Mouse (Mus musculus) embryo, embryonic 11 days (tissue): Measurements from ENCODE around the gene Tpi1.
A peak's percentile ranks its signal among the peaks of the same experiment; 100 is the strongest.
"Not testable (repeated sequence)": the region's sequence is repeated elsewhere in the genome, so short reads cannot be mapped to it uniquely, and the experiment has no call there.

Experiments used
- DNase-seq: peaks from one replicate; pipeline ENCODE4 v3.0.0-alpha.2; 2015

Tpi1 gene

GRCm38 (mm10) chr6:124829799-124830700 lies 16.0 kb upstream of the Tpi1 start:
- peak; percentile 96 for DNase-seq

- DNase-seq: peak; percentile 100
Measured at GRCm38 (mm10) chr6:124828868-124829798, 15.0 kb upstream of the Tpi1 start, which contains the start of the genes Usp5 and Cdca3. Usp5 (minus strand) TSS chr6:124829484. Cdca3 (plus strand) TSS chr6:124829547.

GRCm38 (mm10) chr6:124828101-124828592 lies 14.1 kb upstream of the Tpi1 start:
- peak; percentile 58 for DNase-seq

DNA sequence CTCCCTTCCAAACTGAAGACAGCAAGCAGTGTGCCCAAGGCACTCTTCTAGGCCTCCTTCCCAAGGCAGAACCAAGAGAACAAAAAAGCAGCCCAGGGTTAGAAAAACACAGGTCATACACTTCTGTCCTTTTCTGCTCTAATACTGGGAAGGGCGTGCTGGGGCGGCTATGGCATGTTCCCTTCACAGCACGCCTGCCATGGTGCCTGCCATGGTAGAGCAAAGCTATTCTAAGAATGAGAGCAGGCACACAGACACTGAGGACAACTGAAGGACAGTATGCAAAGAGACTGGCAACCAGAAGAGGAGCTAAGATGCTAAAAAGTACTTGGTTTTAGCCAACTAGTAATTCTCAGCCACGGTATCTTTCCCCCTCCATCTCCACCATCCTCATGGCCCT lies 8.0 kb upstream of the Tpi1 start:
- DNase-seq: no peak

DNA sequence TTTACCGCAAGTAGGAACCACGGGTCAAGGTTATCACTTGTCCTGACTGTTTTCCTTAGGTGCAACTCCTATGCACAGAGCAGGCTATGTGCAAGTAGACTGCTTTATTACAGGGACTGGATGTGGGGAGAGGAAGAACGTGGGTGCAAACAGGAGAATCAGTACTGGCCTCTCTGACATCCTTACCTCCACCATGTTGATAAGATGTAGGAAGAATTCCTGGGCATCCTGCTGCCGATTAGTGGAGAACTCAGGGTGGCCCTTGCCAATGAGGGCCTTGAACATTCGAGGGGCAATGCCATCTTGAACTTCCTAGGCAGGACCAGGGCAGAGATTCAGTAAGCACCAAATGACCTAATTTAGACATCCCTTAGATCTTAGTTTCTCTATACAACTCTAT lies 6.8 kb upstream of the Tpi1 start:
- no peak for DNase-seq

- DNase-seq: no peak
Measured at GRCm38 (mm10) chr6:124817971-124818370, 3.9 kb upstream of the Tpi1 start.

DNA sequence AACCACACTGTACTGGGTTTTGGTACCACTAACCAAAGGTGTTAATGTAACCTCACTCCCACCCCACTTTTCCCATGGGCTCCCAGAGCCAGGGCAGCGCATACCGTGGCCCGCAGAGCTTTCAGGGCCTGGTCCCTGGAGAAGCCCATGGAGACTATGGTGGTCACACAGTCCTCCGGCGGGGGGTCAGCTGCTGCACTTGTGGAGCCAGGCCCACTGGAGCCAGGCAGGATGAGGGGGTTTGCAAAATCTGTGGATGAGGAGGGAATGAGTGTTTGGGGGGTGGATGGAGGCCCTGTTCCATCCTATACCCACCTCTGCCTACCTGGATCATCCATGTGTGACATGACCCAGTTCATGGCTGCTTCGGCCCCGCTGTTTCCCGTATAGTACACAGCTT lies 3.5 kb upstream of the Tpi1 start:
- DNase-seq: no peak

DNA sequence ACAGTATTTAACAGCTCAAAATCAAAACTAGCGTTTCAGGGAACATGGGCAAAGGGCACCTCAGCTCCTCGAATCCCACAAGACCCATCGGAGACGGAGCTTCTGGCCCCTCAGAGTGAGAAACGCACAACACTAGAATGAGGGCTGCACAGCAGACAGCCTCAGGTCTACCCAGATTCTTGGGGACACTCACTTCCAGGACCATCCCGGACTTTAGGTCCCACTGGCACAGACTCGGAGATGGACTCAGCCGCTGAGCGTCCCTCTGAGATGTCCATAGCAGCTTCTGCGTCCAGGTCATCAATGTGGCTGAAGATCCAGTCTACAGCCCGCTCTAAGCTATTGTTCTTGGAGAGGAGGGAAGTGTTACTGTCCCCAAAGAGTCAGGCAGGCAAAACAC lies 3.0 kb upstream of the Tpi1 start:
- DNase-seq: no peak

DNA sequence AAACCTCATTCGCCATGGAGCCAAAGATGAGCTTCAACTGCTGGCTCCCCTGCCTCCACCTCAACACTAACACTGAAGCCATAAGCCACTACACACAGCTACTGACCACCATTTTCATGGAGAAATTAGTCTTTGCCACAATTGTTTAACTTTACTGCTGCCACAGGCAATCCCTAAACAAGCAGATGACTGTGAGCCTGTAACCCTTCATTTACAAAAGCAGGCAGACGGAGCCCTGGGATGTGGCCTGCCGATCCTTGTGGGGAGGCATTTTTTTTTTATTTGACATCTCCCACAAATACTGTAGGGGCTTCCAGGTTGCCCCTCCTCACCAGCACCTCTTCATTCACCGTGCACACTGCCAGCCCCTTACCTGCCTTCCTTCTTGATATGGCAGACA lies 2.5 kb upstream of the Tpi1 start:
- DNase-seq: no peak

GRCm38 (mm10) chr6:124814858-124815774 lies 1.0 kb upstream of the Tpi1 start:
- no peak for DNase-seq

- no peak for DNase-seq
Measured at GRCm38 (mm10) chr6:124814448-124814847, 352 bp upstream of the Tpi1 start.

DNA sequence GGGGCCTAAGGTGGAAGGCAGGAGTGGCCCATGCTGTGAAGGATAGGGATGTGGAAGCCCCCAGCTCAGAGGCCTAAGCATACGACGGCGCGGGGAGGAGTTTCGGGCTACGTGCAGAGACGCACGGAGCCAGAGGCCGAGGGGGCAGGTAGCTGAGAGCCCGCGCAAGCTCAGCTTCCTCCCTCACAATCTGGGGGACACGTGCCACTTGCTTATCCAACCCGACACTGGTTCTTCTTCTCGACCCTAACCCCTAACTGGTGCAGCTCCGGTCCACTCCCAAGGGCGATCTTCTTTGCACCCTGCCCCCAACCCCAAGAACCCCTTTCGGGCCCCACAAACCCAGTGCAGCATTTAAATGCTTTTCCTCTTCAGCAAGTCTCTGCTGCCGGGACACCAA lies 600 bp downstream of the Tpi1 start:
- DNase-seq: peak; percentile 88

DNA sequence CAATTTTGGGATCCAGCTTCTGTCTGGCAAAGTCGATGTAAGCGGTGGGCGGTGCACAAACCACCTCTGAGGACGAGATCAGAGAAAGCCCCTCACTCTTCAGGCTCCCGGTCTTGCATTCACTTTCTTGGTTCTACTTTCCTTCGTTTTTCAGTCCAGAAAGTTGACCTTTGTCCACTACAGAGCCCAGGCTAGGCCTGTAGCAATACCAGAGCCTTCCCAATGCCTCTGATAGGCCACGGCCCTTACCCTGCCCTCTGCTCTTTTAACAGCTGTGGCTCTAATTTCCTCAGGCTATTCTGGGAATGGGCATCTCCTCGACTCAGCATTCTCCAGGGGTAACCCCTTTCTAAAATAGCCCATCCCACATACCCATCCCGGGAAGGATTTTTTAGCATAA lies 1.2 kb downstream of the Tpi1 start:
- peak; percentile 37 for DNase-seq

DNA sequence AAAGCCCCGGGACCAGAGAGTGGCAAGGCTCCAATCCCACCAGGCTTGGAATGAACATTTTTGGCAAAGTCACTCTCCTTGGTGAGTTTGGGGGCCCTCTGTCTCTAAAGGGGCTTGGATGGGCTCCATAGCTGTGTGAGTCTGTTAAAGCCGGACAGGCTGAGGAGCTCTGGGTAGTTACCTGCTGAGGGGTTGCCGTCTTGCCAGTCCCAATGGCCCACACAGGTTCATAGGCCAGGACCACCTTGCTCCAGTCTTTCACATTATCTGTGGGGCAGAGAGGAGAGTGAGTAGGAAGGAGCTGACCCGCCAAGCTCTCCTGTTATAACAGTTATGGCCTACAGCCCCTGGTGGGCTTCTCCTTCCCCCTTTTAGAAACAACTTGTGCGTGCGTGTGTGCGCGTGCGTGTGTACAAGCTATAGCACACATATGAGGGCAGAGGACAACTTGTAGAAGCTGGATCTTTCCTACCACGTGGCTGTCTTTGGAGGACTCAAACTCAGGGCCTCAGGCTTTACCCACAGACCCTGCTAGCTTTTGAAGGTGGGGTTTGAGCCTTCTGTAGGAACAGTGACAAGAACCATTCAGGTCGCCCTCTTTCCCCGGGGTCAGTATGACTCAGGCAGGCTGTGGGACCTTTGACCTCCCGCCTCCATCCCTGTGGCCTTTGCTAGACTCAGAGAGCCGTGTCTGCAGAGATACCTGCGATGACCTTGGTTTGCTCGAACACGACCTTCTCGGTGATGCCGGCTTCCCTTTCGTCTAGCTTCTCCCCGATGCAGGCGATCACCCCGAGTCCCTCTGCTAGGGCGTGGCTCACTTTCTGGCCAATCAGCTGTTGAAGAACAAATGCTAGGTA lies 2.2 kb downstream of the Tpi1 start:
- no peak for DNase-seq

- no peak for DNase-seq
Measured at GRCm38 (mm10) chr6:124811403-124811665, 2.8 kb downstream of the Tpi1 start.

GRCm38 (mm10) chr6:124810566-124811402 lies 3.3 kb downstream of the Tpi1 start:
- not testable (repeated sequence) for DNase-seq

- no peak for DNase-seq
Measured at GRCm38 (mm10) chr6:124809775-124810538, 4.1 kb downstream of the Tpi1 start.

DNA sequence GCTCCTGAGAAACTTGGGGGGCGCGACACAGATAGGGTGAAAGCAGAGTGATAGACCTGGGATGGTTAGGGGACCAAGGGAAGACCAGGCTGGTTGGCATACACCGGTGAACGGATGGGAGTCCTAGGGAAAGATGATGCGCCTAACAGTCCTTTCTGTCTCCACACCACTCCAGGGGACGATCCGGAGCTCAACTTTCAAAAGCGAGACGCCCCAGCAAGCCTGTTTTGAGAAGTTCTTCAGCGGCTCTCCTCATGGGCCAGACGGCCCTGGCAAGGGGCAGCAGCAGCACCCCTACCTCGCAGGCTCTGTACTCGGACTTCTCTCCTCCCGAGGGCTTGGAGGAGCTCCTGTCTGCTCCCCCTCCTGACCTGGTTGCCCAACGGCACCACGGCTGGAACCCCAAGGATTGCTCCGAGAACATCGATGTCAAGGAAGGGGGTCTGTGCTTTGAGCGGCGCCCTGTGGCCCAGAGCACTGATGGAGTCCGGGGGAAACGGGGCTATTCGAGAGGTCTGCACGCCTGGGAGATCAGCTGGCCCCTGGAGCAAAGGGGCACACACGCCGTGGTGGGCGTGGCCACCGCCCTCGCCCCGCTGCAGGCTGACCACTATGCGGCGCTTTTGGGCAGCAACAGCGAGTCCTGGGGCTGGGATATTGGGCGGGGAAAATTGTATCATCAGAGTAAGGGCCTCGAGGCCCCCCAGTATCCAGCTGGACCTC lies 4.9 kb downstream of the Tpi1 start:
- DNase-seq: peak; percentile 92
